Mouse (Mus musculus): ENCODE measurements around the gene Gm11627.

- TF ChIP-seq CTCF (IDR thresholded peaks at IDR 0.05; ENCODE audit: extremely low read depth, insufficient read depth, insufficient read length, insufficient replicate concordance) (no peak), POLR2A (IDR thresholded peaks at IDR 0.05; ENCODE audit: low read depth, low read length) (no peak)
These were observed 23.7 kb upstream of the Gm11627 start for GRCm38 (mm10) chr11:102602816-102603495.

All from spleen, adult 2 months (tissue).